Mouse (Mus musculus) heart, postnatal 0 days (tissue): ENCODE measurements around the gene Rilp. TPM values are rescaled to one million over a fixed set of nuclear protein-coding genes. Genes with fewer than 3 reads are reported as not detected.

Source experiments
- ATAC-seq: fragments of 200-750 bp; cut with Nextera tagmentation; 2 replicates; pipeline ENCODE4 v1.8.0; 2017; ENCODE audit warnings: low read depth, moderate number of reproducible peaks, moderate library complexity; ENCODE audit not compliant: insufficient read depth
- DNase-seq: peaks from one replicate; pipeline ENCODE4 v3.0.0-alpha.2; 2016; ENCODE audit warnings: low spot score
- H3K27ac ChIP-seq: fragments of 300-500 bp; sonication (generic); 2 replicates; pipeline ENCODE4 v1.5.1; 2014; ENCODE audit warnings: low read depth, mild to moderate bottlenecking
- H3K27me3 ChIP-seq: fragments of 300-500 bp; sonication (generic); 2 replicates; pipeline ENCODE4 v1.6.1; 2014; ENCODE audit warnings: low read length, mixed read lengths; ENCODE audit not compliant: control insufficient read depth, insufficient read depth
- H3K36me3 ChIP-seq: fragments of 300-500 bp; sonication (generic); replicated peaks from 2 replicates; pipeline ENCODE4 v1.6.1; 2014; ENCODE audit warnings: low read length, mixed read lengths; ENCODE audit not compliant: control insufficient read depth, insufficient read depth
- H3K4me1 ChIP-seq: fragments of 300-500 bp; sonication (generic); 2 replicates; pipeline ENCODE4 v1.6.1; 2014; ENCODE audit warnings: antibody characterized with exemption; ENCODE audit not compliant: control insufficient read depth, insufficient read depth
- H3K4me2 ChIP-seq: fragments of 300-500 bp; sonication (generic); 2 replicates; pipeline ENCODE4 v1.6.1; 2014; ENCODE audit warnings: low read depth, mild to moderate bottlenecking, low read length, moderate library complexity
- H3K4me3 ChIP-seq: fragments of 300-500 bp; sonication (generic); 2 replicates; pipeline ENCODE4 v1.5.1; 2014; ENCODE audit warnings: low read depth, low read length
- H3K9ac ChIP-seq: fragments of 300-500 bp; sonication (generic); replicated peaks from 2 replicates; pipeline ENCODE4 v1.6.1; 2014; ENCODE audit warnings: low read depth, low read length, mixed read lengths
- H3K9me3 ChIP-seq: fragments of 300-500 bp; sonication (generic); replicated peaks from 2 replicates; pipeline ENCODE4 v1.6.1; 2016; ENCODE audit warnings: low read length; ENCODE audit not compliant: control insufficient read depth
- CTCF ChIP-seq: IDR thresholded peaks from 2 replicates; pipeline ENCODE4 v1.5.1; 2016; ENCODE audit warnings: antibody characterized with exemption, control low read depth, low read depth
- EP300 ChIP-seq: IDR thresholded peaks from 2 replicates; pipeline ENCODE4 v1.6.1; 2016; ENCODE audit warnings: antibody characterized with exemption, low read depth
- WGBS: fragments of 180-500 bp; shearing (Covaris S2); extraction: QIAGEN DNeasy Blood & Tissue Kit; methylation state at CpG from one replicate; pipeline ENCODE4 v1.1.7; 2014; 5-methylcytosine and 5-hydroxymethylcytosine counted together
- polyA plus RNA-seq: library from polyadenylated mRNA; unstranded; fragments of >200 nt; fragmentation: Nextera tagmentation; extraction: Ambion mirVana; gene quantifications from 2 replicates; pipeline ENCODE4 v1.2.1, GENCODE M21; 2015
- total RNA-seq: library from RNA; depleted of rRNA; stranded (reverse); fragments of >200 nt; gene quantifications from 2 replicates; pipeline ENCODE4 v1.2.3, GENCODE M21; 2014; ENCODE audit warnings: low replicate concordance

The Rilp gene
- total and polyA plus RNA-seq, 2 experiments from 2014 or later, result 27.1 to 50.8 TPM

DNA sequence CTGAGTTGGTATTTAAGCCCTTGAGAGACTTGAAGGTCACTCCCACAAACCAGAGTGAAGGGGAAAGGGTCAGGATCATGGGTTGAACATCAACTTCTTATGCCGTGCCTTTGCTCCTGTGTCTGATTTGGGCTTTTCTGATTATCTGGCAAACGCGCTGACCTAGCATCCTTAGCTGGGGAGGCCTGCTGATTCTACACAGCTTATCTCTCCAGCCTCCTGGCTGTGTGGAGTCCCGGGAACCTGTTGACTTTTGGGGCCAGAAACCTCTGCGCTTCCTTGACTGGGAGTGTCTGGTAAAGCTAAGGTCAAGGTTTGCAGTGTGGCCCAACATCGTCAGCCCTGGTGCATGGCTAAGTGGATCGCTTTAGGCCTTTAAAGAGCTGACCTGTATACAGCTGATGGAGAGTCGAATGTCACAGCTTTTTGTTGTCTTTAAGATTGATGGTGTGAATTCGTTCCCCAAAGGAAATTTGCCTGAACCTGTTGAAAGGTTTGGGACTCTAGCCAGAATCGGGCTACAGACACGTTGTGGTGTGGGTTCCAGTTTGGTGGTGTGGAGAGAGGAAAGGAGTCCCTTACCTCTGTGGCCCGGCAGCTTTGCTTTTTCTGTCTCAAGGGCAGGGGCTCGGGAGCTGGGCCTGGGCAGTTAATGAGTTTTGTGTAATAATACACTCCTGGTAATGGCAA is 25.4 kb downstream of the Rilp start:
- Histone ChIP-seq H3K27ac (peak overlapping the region; percentile 22; the same call in 1 of the 2 replicates), H3K36me3 (no peaks in the 10 kb centered on the region), H3K9me3 (no peaks in the 10 kb centered on the region), H3K4me1 (peaks cover 24% of the 10 kb centered on the region), H3K4me3 (no peak overlapping the region), H3K9ac (no peak overlapping the region), H3K27me3 (no peaks in the 10 kb centered on the region), H3K4me2 (peak overlapping the region; percentile 24; the same call in 1 of the 2 replicates)
- WGBS, result 38% methylated on average over 13 of the region's 13 CpGs
- ATAC-seq (no peak), DNase-seq (no peak)
- no peak for TF ChIP-seq CTCF

DNA sequence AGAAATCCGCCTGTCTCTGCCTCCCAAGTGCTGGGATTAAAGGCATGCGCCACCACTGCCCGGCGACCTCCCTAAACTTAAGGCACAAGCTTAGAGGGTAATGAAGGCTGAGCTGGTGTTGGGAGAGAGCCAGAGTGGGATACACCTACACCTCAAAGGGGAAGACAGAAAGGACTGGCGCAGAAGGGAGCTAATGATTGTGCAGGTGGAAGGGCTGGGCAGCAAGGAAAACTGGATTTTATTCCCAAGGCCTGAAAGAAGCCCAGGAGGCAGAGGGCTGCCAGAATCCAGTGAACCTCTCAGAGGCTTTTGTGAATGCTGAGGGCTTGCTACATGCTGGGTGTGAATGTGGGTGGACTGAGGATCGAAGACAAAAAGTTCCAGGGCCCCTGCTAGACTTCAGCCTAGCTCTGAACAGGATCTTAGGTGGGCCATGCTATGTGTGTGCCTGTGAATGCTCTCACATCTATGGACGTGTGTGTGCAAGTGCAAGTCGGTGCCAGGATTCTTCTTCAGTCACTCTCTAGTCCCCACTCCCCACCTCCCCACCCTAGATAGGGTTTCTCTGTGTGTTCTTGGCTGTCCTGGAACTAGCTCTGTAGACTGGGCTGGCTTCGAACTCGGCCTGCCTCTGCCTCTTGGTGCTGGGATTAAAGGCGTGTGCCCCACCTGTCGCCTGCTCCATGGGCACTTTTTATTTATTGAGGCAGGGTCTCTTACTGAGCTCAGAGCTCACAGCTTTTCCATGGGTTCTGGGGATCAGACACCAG is 26.5 kb downstream of the Rilp start:
- no peak overlapping the region for H3K4me3 ChIP-seq
- H3K36me3 ChIP-seq, result no peaks in the 10 kb centered on the region
- H3K27me3 ChIP-seq, result no peaks in the 10 kb centered on the region
- peak overlapping the region; percentile 74; the same call in 1 of the 2 replicates for H3K27ac ChIP-seq
- no peak overlapping the region for H3K9ac ChIP-seq
- no peak for TF ChIP-seq CTCF
- TF ChIP-seq EP300, result no peak
- WGBS, result 92% methylated on average over 12 of the region's 12 CpGs
- no peak for DNase-seq
- peaks cover 30% of the 10 kb centered on the region for H3K4me1 ChIP-seq
- no peak overlapping the region for H3K4me2 ChIP-seq
- ATAC-seq, result no peak
- H3K9me3 ChIP-seq, result no peaks in the 10 kb centered on the region

DNA sequence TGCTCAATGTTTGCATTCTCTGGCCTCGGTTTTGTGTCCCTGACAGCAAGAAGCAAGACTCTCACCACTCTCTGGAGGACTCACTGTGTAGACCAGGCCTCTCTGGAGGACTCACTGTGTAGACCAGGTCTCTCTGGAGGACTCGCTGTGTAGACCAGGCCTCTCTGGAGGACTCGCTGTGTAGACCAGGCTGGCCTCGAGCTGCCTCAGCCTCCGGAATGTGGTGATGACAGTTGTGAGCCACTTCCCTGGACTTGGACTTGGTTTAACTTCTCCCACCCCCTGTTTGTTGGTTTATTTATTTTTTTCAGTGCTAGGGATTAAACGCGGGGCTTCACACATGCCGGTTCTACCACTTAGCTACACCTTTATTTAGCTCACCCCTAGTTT is 27.1 kb downstream of the Rilp start:
- H3K4me2 ChIP-seq, result no peak overlapping the region
- no peaks in the 10 kb centered on the region for H3K9me3 ChIP-seq
- TF ChIP-seq EP300 (no peak), CTCF (no peak)
- H3K36me3 ChIP-seq, result no peaks in the 10 kb centered on the region
- ATAC-seq (no peak), DNase-seq (no peak)
- no peak overlapping the region for H3K4me3 ChIP-seq
- no peaks in the 10 kb centered on the region for H3K27me3 ChIP-seq
- 81% methylated on average over 8 of the region's 8 CpGs for WGBS
- no peak overlapping the region for H3K9ac ChIP-seq
- peaks cover 30% of the 10 kb centered on the region for H3K4me1 ChIP-seq
- peak overlapping the region; percentile 74; the same call in 1 of the 2 replicates for H3K27ac ChIP-seq

DNA sequence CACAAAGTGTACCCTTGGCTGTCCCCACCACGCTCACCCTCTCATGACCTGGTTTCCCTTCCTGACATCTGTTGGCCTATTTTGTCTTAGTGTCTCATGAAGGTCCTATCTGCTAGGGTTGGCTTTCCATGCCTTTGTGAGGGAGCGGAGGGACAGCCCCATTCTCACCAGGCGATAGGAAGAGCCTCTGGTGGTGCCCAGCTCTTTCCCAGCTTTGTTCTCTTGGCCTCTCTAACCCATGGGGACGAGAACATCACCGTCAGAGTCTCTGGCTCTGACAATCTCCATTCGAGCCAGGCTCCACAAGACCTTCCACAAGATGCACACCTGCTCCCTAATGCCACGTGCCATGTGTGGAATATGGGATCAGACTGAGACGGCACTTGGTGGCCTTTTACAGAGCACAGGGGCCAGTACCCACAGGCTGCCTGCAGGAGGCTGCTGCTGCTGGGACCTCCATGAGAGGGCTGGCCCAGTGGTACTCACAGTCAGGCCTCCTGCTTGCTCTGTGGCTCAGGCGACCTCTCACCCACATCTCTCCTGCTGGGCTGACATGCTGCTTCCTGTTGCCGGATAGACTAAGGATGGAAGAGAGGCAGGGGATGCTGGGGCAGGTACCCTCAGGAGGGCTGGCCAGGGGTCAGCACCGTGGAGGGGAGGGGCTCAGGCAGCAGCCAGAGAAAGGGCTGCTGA is 27.7 kb downstream of the Rilp start:
- WGBS, result 55% methylated on average over 11 of the region's 11 CpGs
- no peak for DNase-seq
- no peak overlapping the region for H3K9ac ChIP-seq
- no peaks in the 10 kb centered on the region for H3K9me3 ChIP-seq
- H3K36me3 ChIP-seq, result no peaks in the 10 kb centered on the region
- H3K4me3 ChIP-seq, result no peak overlapping the region
- H3K4me2 ChIP-seq, result peak overlapping the region; percentile 22; the same call in 1 of the 2 replicates
- peaks cover 25% of the 10 kb centered on the region for H3K4me1 ChIP-seq
- H3K27ac ChIP-seq, result peak overlapping the region; percentile 74
- peak; percentile 70 for ATAC-seq
- TF ChIP-seq EP300 (no peak), CTCF (peak; percentile 19)
- H3K27me3 ChIP-seq, result no peaks in the 10 kb centered on the region

DNA sequence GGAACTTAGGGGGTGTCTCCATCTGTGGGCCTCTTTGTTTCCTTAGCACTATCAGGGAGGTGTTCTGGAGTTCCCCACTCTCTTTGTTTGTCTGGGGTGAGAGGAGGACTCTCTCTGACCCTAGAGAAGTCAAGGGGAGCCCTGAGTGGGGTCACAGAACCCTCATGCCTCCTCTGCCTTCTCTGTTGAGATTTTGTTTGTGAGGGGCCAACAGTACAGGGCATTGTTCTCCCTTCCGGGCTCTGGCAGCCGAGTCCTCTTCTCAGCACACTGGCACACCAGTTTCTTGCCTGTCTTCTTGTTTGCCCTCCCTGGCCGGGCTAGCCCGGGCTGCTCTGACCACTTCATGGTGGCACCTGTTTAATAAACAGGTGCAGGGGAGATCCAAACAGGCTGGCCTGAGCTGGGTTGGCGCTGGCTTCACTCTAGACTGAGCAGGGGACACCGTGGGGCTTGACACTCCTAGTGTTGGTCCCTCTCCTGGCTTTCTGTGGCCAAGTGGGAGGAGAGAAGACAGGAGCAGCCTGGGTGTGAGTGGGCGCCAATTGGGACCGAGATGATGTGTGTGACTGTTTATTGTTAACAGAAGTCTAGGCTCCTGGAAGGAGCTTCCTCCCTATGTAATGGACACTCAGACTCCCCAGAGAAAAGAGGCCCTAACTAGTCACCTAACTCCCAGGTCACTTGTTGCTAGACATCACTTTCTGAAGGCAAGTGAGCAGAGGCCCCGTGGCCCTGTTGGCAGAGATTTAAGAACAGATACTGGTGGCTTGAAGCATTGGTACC is 28.5 kb downstream of the Rilp start:
- no peaks in the 10 kb centered on the region for H3K27me3 ChIP-seq
- H3K27ac ChIP-seq, result peak overlapping the region; percentile 74
- 64% methylated on average over 9 of the region's 9 CpGs for WGBS
- no peaks in the 10 kb centered on the region for H3K36me3 ChIP-seq
- ATAC-seq (no peak), DNase-seq (no peak)
- H3K4me1 ChIP-seq, result peaks cover 24% of the 10 kb centered on the region
- peak overlapping the region; percentile 22; the same call in 1 of the 2 replicates for H3K4me2 ChIP-seq
- no peak overlapping the region for H3K4me3 ChIP-seq
- no peaks in the 10 kb centered on the region for H3K9me3 ChIP-seq
- TF ChIP-seq EP300, result no peak
- TF ChIP-seq CTCF, result no peak
- no peak overlapping the region for H3K9ac ChIP-seq
